Mouse (Mus musculus): ENCODE results near the gene Olfr1431. TPM values are rescaled to one million over a fixed set of nuclear protein-coding genes. Genes with fewer than 3 reads are reported as not detected.
"Not testable (repeated sequence)": the region's sequence is repeated elsewhere in the genome, so short reads cannot be mapped to it uniquely, and the experiment has no call there.

Gene Olfr1431
- polyA plus RNA-seq (2016; fragmentation: Nextera tagmentation; extraction: Ambion mirVana) = not detected in 2 replicates

- Histone ChIP-seq H3K4me3 (no peak within 1 kb of the TSS), H3K4me1 (no peaks in the 10 kb centered on the region), H3K36me3 (no peaks in the 10 kb centered on the region), H3K9me3 (replicated peaks) (no peaks in the 10 kb centered on the region), H3K27ac (replicated peaks) (no peak within 1 kb of the TSS), H3K27me3 (ENCODE audit: low read depth, poor library complexity, severe bottlenecking) (no peaks in the 10 kb centered on the region)
- no peak for DNase-seq (ENCODE audit: low spot score)
- 85% methylated on average over 1 of the region's 1 CpGs for WGBS
Measured at GRCm38 (mm10) chr19:12200334-12200733, at the start of gene Olfr1431. Gene Olfr1431 (plus strand): TSS chr19:12200634.

- not testable (repeated sequence) for DNase-seq (ENCODE audit: low spot score); H3K4me1 ChIP-seq; H3K27ac ChIP-seq (replicated peaks); H3K27me3 ChIP-seq (ENCODE audit: low read depth, poor library complexity, severe bottlenecking); H3K9me3 ChIP-seq (replicated peaks); H3K36me3 ChIP-seq; H3K4me3 ChIP-seq
- 60% methylated on average over 1 of the region's 1 CpGs for WGBS
Measured at GRCm38 (mm10) chr19:12170062-12170599, 30.3 kb upstream of the Olfr1431 start, which contains the start of gene Olfr1555-ps1. Gene Olfr1555-ps1 (minus strand): TSS chr19:12170112.

- not testable (repeated sequence) for DNase-seq (ENCODE audit: low spot score)
- 82% methylated on average over 5 of the region's 5 CpGs for WGBS
Measured at GRCm38 (mm10) chr19:12175431-12175830, 25.0 kb upstream of the Olfr1431 start.

GRCm38 (mm10) chr19:12199076-12199475, 1.4 kb upstream of the Olfr1431 start:
- H3K9me3 ChIP-seq (replicated peaks); DNase-seq (ENCODE audit: low spot score); H3K4me3 ChIP-seq; H3K36me3 ChIP-seq; H3K27ac ChIP-seq (replicated peaks); H3K4me1 ChIP-seq; H3K27me3 ChIP-seq (ENCODE audit: low read depth, poor library complexity, severe bottlenecking): not testable (repeated sequence)
- WGBS = 79% methylated on average over 4 of the region's 4 CpGs

More at GRCm38 (mm10) chr19:12175431-12175830, 25.0 kb upstream of the Olfr1431 start:
- not testable (repeated sequence) for H3K4me1 ChIP-seq; H3K27me3 ChIP-seq (ENCODE audit: low read depth, poor library complexity, severe bottlenecking); H3K36me3 ChIP-seq; H3K4me3 ChIP-seq; H3K27ac ChIP-seq (replicated peaks); H3K9me3 ChIP-seq (replicated peaks)

DNA sequence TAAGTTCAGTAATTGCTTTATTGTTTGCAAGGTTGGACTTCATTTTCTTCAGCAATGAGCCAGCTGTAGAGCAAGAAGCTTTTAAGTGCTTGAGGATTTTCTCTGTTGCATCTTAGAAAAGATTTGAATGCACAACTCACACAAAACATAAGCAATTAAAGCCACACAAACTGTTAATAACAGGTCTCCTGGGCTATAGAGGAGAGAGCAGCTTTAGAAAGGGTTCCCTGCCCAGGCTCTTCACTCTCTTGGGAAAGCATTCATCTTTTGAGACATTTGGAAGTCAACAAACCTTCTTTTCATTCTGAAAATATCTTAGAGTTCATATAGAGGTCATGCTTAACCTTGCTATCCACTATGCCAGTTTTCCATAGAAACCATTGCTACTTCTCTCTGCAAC, 32.1 kb downstream of the Olfr1431 start, which contains the start of gene Olfr1432:
Gene Olfr1432, minus strand, starts transcription at position 101 of the 400 bp plus-strand sequence.
- H3K27ac ChIP-seq (replicated peaks); H3K4me1 ChIP-seq; DNase-seq (ENCODE audit: low spot score); H3K36me3 ChIP-seq; H3K27me3 ChIP-seq (ENCODE audit: low read depth, poor library complexity, severe bottlenecking); H3K4me3 ChIP-seq; H3K9me3 ChIP-seq (replicated peaks): not testable (repeated sequence)

DNA sequence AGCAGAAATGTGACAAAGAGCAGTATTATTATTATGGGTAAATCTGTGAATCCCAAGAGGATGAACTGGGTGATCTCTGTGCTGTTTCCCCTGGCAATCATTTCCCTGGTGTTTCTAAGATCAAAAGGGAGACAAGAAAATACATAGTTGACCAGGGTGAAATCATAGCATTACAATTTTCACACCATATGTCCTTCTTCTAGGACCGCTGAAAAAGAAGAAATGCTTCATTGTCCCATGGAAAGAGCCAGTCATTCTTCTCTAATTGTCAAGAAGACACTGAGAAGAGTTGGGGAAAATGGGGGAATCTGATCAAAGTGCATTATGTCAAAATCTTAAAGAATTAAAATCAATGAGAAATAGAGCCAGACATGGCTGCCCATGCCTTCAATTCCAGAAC, 41.1 kb downstream of the Olfr1431 start, which contains the start of gene Olfr262:
Gene Olfr262, minus strand, starts transcription at position 101 of the 400 bp plus-strand sequence.
- H3K9me3 ChIP-seq (replicated peaks) = no peaks in the 10 kb centered on the region
- no peak within 1 kb of the TSS for H3K4me3 ChIP-seq
- 95% methylated on average over 1 of the region's 1 CpGs for WGBS
- no peak for DNase-seq (ENCODE audit: low spot score)
- H3K4me1 ChIP-seq = no peaks in the 10 kb centered on the region
- H3K36me3 ChIP-seq = no peaks in the 10 kb centered on the region
- no peaks in the 10 kb centered on the region for H3K27me3 ChIP-seq (ENCODE audit: low read depth, poor library complexity, severe bottlenecking)
- no peak within 1 kb of the TSS for H3K27ac ChIP-seq (replicated peaks)

- H3K4me3 ChIP-seq = no peak within 1 kb of the TSS
- no peaks in the 10 kb centered on the region for H3K4me1 ChIP-seq
- no peaks in the 10 kb centered on the region for H3K9me3 ChIP-seq (replicated peaks)
- 73% methylated on average over 1 of the region's 1 CpGs for WGBS
- H3K36me3 ChIP-seq = no peaks in the 10 kb centered on the region
- no peak for DNase-seq (ENCODE audit: low spot score)
- no peak within 1 kb of the TSS for H3K27ac ChIP-seq (replicated peaks)
- no peaks in the 10 kb centered on the region for H3K27me3 ChIP-seq (ENCODE audit: low read depth, poor library complexity, severe bottlenecking)
Measured at GRCm38 (mm10) chr19:12260732-12261131, 60.3 kb downstream of the Olfr1431 start, which contains the start of gene Olfr235. Gene Olfr235 (plus strand): TSS chr19:12261032.

Other genes with a start within 250 kb of the Olfr1431 start
- 2.7 and 2.9 TPM in 2 replicates for gene Osbp, start 234.7 kb upstream of the Olfr1431 start, polyA plus RNA-seq (2016; fragmentation: Nextera tagmentation; extraction: Ambion mirVana)
- 0.02 TPM in 1 of 2 replicates, not detected in the other for gene Olfr1423, start 159.3 kb upstream of the Olfr1431 start, polyA plus RNA-seq (2016; fragmentation: Nextera tagmentation; extraction: Ambion mirVana)
- gene Olfr1424, start 138.0 kb upstream of the Olfr1431 start, polyA plus RNA-seq (2016; fragmentation: Nextera tagmentation; extraction: Ambion mirVana) = not detected in 2 replicates
- gene Olfr1425, start 122.9 kb upstream of the Olfr1431 start, polyA plus RNA-seq (2016; fragmentation: Nextera tagmentation; extraction: Ambion mirVana) = not detected in 2 replicates
- not detected in 2 replicates for gene Olfr1426, start 108.6 kb upstream of the Olfr1431 start, polyA plus RNA-seq (2016; fragmentation: Nextera tagmentation; extraction: Ambion mirVana)
- gene Olfr1427, start 97.3 kb upstream of the Olfr1431 start, polyA plus RNA-seq (2016; fragmentation: Nextera tagmentation; extraction: Ambion mirVana) = not detected in 2 replicates
- not detected in 2 replicates for gene Olfr1428, start 84.7 kb upstream of the Olfr1431 start, polyA plus RNA-seq (2016; fragmentation: Nextera tagmentation; extraction: Ambion mirVana)
- gene Olfr76, start 77.4 kb upstream of the Olfr1431 start, polyA plus RNA-seq (2016; fragmentation: Nextera tagmentation; extraction: Ambion mirVana) = not detected in 2 replicates
- gene Olfr1555-ps1, start 30.5 kb upstream of the Olfr1431 start, polyA plus RNA-seq (2016; fragmentation: Nextera tagmentation; extraction: Ambion mirVana) = not detected in 2 replicates
- not detected in 2 replicates for gene Olfr1432, start 32.0 kb downstream of the Olfr1431 start, polyA plus RNA-seq (2016; fragmentation: Nextera tagmentation; extraction: Ambion mirVana)
- not detected in 2 replicates for gene Olfr262, start 41.0 kb downstream of the Olfr1431 start, polyA plus RNA-seq (2016; fragmentation: Nextera tagmentation; extraction: Ambion mirVana)
- gene Olfr235, start 60.4 kb downstream of the Olfr1431 start, polyA plus RNA-seq (2016; fragmentation: Nextera tagmentation; extraction: Ambion mirVana) = not detected in 2 replicates
- gene Olfr1434, start 79.2 kb downstream of the Olfr1431 start, polyA plus RNA-seq (2016; fragmentation: Nextera tagmentation; extraction: Ambion mirVana) = not detected in 2 replicates
- gene Olfr1436, start 98.5 kb downstream of the Olfr1431 start, polyA plus RNA-seq (2016; fragmentation: Nextera tagmentation; extraction: Ambion mirVana) = not detected in 2 replicates
- not detected in 2 replicates for gene Olfr1437, start 124.5 kb downstream of the Olfr1431 start, polyA plus RNA-seq (2016; fragmentation: Nextera tagmentation; extraction: Ambion mirVana)
- gene Olfr1438-ps1, start 135.3 kb downstream of the Olfr1431 start, polyA plus RNA-seq (2016; fragmentation: Nextera tagmentation; extraction: Ambion mirVana) = not detected in 2 replicates
- not detected in 2 replicates for gene Olfr1440, start 186.6 kb downstream of the Olfr1431 start, polyA plus RNA-seq (2016; fragmentation: Nextera tagmentation; extraction: Ambion mirVana)
- not detected in 2 replicates for gene Olfr1441, start 216.8 kb downstream of the Olfr1431 start, polyA plus RNA-seq (2016; fragmentation: Nextera tagmentation; extraction: Ambion mirVana)
- not detected in 2 replicates for gene Pfpl, start 227.3 kb downstream of the Olfr1431 start, polyA plus RNA-seq (2016; fragmentation: Nextera tagmentation; extraction: Ambion mirVana)